Mouse (Mus musculus) heart, embryonic 16.5 days (tissue): ENCODE measurements around the gene Usf3. TPM values are rescaled to one million over a fixed set of nuclear protein-coding genes. Genes with fewer than 3 reads are reported as not detected.

Experiments used
- ATAC-seq: fragments of 200-750 bp; cut with Nextera tagmentation; replicated peaks from 2 replicates; pipeline ENCODE4 v1.8.0; 2017; ENCODE audit warnings: moderate number of reproducible peaks; ENCODE audit not compliant: insufficient read depth, low FRiP score; ENCODE audit errors: extremely low read depth
- H3K27ac ChIP-seq: fragments of 300-500 bp; sonication (generic); 2 replicates; pipeline ENCODE4 v1.5.1; 2014; ENCODE audit warnings: mild to moderate bottlenecking, low read length, control low read depth, moderate library complexity
- H3K27me3 ChIP-seq: fragments of 300-500 bp; sonication (generic); 2 replicates; pipeline ENCODE4 v1.6.1; 2014; ENCODE audit warnings: low read length, mixed read lengths; ENCODE audit not compliant: control insufficient read depth, insufficient read depth
- H3K36me3 ChIP-seq: fragments of 300-500 bp; sonication (generic); 2 replicates; pipeline ENCODE4 v1.6.1; 2014; ENCODE audit not compliant: control insufficient read depth, insufficient read depth
- H3K4me1 ChIP-seq: fragments of 300-500 bp; sonication (generic); 2 replicates; pipeline ENCODE4 v1.6.1; 2014; ENCODE audit warnings: low read length, mixed read lengths; ENCODE audit not compliant: control insufficient read depth, insufficient read depth
- H3K4me2 ChIP-seq: fragments of 300-500 bp; sonication (generic); 2 replicates; pipeline ENCODE4 v1.6.1; 2014; ENCODE audit warnings: low read depth, mild to moderate bottlenecking, control low read depth, low read length
- H3K4me3 ChIP-seq: fragments of 300-500 bp; sonication (generic); 2 replicates; pipeline ENCODE4 v1.5.1; 2014; ENCODE audit warnings: mild to moderate bottlenecking, control low read depth, low read length
- H3K9ac ChIP-seq: fragments of 300-500 bp; sonication (generic); 2 replicates; pipeline ENCODE4 v1.6.1; 2014; ENCODE audit warnings: low read length, control low read depth
- H3K9me3 ChIP-seq: fragments of 300-500 bp; sonication (generic); replicated peaks from 2 replicates; pipeline ENCODE4 v1.6.1; 2016; ENCODE audit warnings: low read length; ENCODE audit not compliant: control insufficient read depth
- WGBS: fragments of 180-500 bp; shearing (Covaris S2); extraction: QIAGEN DNeasy Blood & Tissue Kit; methylation state at CpG from one replicate; pipeline ENCODE4 v1.1.7; 2014; 5-methylcytosine and 5-hydroxymethylcytosine counted together
- polyA plus RNA-seq: library from polyadenylated mRNA; unstranded; fragments of >200 nt; fragmentation: Nextera tagmentation; extraction: Ambion mirVana; gene quantifications from 2 replicates; pipeline ENCODE4 v1.2.1, GENCODE M21; 2015

The Usf3 gene
- polyA plus RNA-seq, 1 experiment from 2014 or later: 2.0 TPM

- Histone ChIP-seq H3K4me2 (no peak overlapping the region), H3K4me1 (peaks cover 2% of the 10 kb centered on the region; the same call in 1 of the 2 replicates), H3K9me3 (peaks cover 4% of the 10 kb centered on the region), H3K36me3 (peaks cover 6% of the 10 kb centered on the region; the same call in 1 of the 2 replicates), H3K27me3 (no peaks in the 10 kb centered on the region), H3K9ac (no peak overlapping the region), H3K27ac (no peak overlapping the region), H3K4me3 (no peak overlapping the region)
- ATAC-seq: no peak
- 88% methylated on average over 4 of the region's 4 CpGs for WGBS
Measured at GRCm38 (mm10) chr16:44187172-44187571, 14.1 kb downstream of the Usf3 start.

DNA sequence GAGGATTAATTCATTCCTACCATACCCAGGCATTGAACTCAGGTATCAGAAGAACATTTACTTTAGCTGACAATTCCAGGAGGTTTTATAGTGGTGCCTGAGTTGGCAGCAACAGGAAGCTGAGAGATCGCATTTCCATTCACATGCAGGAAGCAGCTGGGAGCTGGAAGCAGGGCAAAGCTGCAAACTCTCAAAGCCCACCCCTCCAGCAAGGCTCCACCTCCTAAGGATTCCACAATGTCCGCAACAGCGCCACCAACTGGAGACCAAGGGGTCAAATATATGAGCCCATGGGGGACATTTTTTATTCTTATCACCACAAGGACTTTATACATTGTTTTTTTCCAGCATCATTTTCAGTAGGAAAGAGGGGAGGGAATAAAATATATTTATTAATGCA is 15.7 kb downstream of the Usf3 start:
- WGBS: 74% methylated on average over 3 of the region's 3 CpGs
- no peak overlapping the region for H3K4me3 ChIP-seq
- no peak overlapping the region for H3K4me2 ChIP-seq
- H3K4me1 ChIP-seq: peaks cover 6% of the 10 kb centered on the region
- peaks cover 4% of the 10 kb centered on the region for H3K9me3 ChIP-seq
- H3K9ac ChIP-seq: no peak overlapping the region
- H3K27ac ChIP-seq: no peak overlapping the region
- H3K27me3 ChIP-seq: no peaks in the 10 kb centered on the region
- H3K36me3 ChIP-seq: peaks cover 6% of the 10 kb centered on the region; the same call in 1 of the 2 replicates
- ATAC-seq: no peak

DNA sequence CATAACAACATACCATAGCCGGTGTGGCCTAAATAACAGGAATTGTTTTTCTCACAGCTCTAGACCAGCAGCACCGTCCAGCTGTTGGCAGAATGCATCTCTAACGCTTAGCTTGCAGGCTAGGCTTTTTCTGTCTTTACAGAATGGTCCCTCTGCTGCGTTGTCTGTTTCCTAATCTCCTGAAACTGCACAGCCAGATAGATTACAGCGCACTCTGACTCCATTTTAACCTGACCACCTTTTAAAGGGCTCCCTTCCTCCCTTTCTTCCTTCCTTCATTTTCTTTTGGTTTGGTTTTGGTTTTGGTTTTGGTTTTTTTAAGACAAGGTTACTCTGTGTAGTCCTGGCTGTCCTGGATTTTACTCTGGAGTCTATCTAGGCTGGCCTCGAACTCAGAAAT is 17.0 kb downstream of the Usf3 start:
- ATAC-seq: no peak
- WGBS: 65% methylated on average over 6 of the region's 6 CpGs
- H3K9me3 ChIP-seq: peaks cover 4% of the 10 kb centered on the region
- peaks cover 6% of the 10 kb centered on the region; the same call in 1 of the 2 replicates for H3K36me3 ChIP-seq
- H3K4me3 ChIP-seq: no peak overlapping the region
- H3K27me3 ChIP-seq: no peaks in the 10 kb centered on the region
- no peak overlapping the region for H3K4me2 ChIP-seq
- H3K4me1 ChIP-seq: peaks cover 6% of the 10 kb centered on the region
- H3K9ac ChIP-seq: no peak overlapping the region
- H3K27ac ChIP-seq: no peak overlapping the region

DNA sequence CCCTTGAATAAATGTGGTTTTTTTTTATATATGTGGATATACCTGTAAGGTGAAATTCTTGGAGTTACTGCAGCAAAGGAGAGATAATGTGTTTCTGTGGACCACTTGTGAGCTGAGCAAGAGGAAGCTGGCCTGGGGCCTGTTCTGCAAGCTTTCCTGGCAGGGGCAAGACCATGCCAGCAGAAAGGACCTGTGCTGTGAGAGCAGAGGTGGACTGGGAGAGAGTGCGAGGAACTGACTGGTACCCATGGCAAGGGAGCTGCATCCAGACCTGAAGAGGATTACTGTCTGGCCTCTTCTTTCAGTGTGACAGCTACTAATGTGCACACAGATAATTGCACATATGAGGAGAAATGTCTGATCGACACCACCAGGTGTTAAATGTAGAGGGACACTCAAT is 17.9 kb downstream of the Usf3 start:
- Histone ChIP-seq H3K4me1 (peaks cover 6% of the 10 kb centered on the region), H3K9me3 (peaks cover 4% of the 10 kb centered on the region), H3K27me3 (no peaks in the 10 kb centered on the region), H3K27ac (no peak overlapping the region), H3K36me3 (peaks cover 6% of the 10 kb centered on the region; the same call in 1 of the 2 replicates), H3K9ac (no peak overlapping the region), H3K4me3 (no peak overlapping the region), H3K4me2 (no peak overlapping the region)
- WGBS: 89% methylated on average over 2 of the region's 2 CpGs
- no peak for ATAC-seq

DNA sequence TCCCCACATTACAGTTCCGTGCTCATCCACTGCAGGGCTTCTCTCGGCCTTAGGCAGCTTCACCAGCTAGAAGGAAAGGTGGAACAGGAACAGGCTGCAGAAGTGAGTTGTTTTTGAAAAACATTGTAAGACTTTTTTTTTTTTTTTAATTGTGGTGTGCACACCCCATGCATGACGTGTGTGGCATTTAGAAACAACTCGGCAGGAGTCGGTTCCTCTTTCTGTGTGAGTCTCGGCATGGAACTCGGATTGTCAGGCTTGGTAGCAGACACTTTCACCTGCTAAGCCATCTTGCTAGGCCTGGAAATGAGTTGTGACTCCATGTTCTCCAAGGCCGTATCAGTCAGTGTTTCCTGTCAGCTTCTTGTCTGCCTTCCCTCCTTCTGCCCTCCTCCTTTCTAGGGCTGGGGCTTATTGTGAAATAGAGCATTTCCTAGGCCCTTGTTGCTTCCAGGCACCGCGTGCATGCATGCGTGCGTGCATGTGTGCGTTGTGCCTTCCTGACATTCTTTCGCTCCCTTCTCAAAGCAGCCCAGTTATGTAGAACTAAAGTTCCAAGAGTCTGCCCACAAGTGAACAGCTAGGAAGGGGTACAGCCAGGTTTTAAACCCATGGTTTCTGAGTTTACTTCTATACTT is 26.1 kb downstream of the Usf3 start:
- no peak for ATAC-seq
- Histone ChIP-seq H3K27ac (no peak overlapping the region), H3K9me3 (peaks cover 6% of the 10 kb centered on the region; the same call in 1 of the 2 replicates), H3K4me1 (no peaks in the 10 kb centered on the region), H3K9ac (no peak overlapping the region), H3K36me3 (peaks cover 22% of the 10 kb centered on the region), H3K4me2 (no peak overlapping the region), H3K27me3 (no peaks in the 10 kb centered on the region), H3K4me3 (no peak overlapping the region)
- WGBS: 92% methylated on average over 14 of the region's 14 CpGs

GRCm38 (mm10) chr16:44200146-44200545 is 27.1 kb downstream of the Usf3 start:
- ATAC-seq: no peak
- H3K36me3 ChIP-seq: peaks cover 22% of the 10 kb centered on the region
- 91% methylated on average over 4 of the region's 4 CpGs for whole genome bisulfite sequencing
- H3K9me3 ChIP-seq: peaks cover 6% of the 10 kb centered on the region; the same call in 1 of the 2 replicates
- H3K4me2 ChIP-seq: no peak overlapping the region
- H3K4me1 ChIP-seq: no peaks in the 10 kb centered on the region
- no peak overlapping the region for H3K9ac ChIP-seq
- H3K27me3 ChIP-seq: no peaks in the 10 kb centered on the region
- H3K4me3 ChIP-seq: no peak overlapping the region
- H3K27ac ChIP-seq: no peak overlapping the region

GRCm38 (mm10) chr16:44204331-44204730 is 31.3 kb downstream of the Usf3 start:
- no peaks in the 10 kb centered on the region for H3K27me3 ChIP-seq
- no peak overlapping the region for H3K4me2 ChIP-seq
- H3K36me3 ChIP-seq: peaks cover 37% of the 10 kb centered on the region
- no peak overlapping the region for H3K27ac ChIP-seq
- H3K4me1 ChIP-seq: no peaks in the 10 kb centered on the region
- H3K9ac ChIP-seq: no peak overlapping the region
- peaks cover 6% of the 10 kb centered on the region; the same call in 1 of the 2 replicates for H3K9me3 ChIP-seq
- WGBS: 74% methylated on average over 6 of the region's 6 CpGs
- ATAC-seq: no peak
- no peak overlapping the region for H3K4me3 ChIP-seq

DNA sequence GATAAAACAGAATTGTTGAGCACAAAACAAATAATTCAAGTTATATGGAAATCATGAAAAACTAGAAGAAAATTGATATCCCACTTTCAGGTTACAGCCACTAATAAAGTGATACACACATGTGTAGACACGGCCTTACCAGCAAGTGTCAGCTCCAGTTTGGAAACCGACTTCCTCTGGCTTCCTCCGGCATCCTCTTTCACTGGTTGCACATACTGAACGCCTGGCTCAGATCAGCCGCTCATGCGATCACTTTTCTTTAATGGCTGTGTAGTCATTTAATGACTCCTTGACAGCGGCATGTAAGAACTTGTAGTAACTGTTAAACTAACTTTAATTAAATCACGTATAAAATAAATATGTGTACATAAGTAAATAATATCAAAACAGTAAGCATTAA is 32.9 kb downstream of the Usf3 start:
- H3K36me3 ChIP-seq: peaks cover 30% of the 10 kb centered on the region

GRCm38 (mm10) chr16:44210156-44211053 is 37.4 kb downstream of the Usf3 start:
- Histone ChIP-seq H3K27ac (no peak overlapping the region), H3K36me3 (peaks cover 28% of the 10 kb centered on the region), H3K4me3 (no peak overlapping the region), H3K4me2 (no peak overlapping the region), H3K9ac (no peak overlapping the region), H3K27me3 (no peaks in the 10 kb centered on the region), H3K9me3 (no peaks in the 10 kb centered on the region), H3K4me1 (no peaks in the 10 kb centered on the region)
- WGBS: 75% methylated on average over 10 of the region's 10 CpGs
- no peak for ATAC-seq

More for the DNA sequence above, 32.9 kb downstream of the Usf3 start:
- Histone ChIP-seq H3K4me2 (no peak overlapping the region), H3K9me3 (peaks cover 6% of the 10 kb centered on the region; the same call in 1 of the 2 replicates), H3K4me3 (no peak overlapping the region), H3K4me1 (no peaks in the 10 kb centered on the region), H3K27ac (no peak overlapping the region), H3K9ac (no peak overlapping the region), H3K27me3 (no peaks in the 10 kb centered on the region)
- ATAC-seq: no peak
- WGBS: 86% methylated on average over 8 of the region's 8 CpGs
